Mouse (Mus musculus): ENCODE results near the gene Sorbs2. TPM values are rescaled to one million over a fixed set of nuclear protein-coding genes. Genes with fewer than 3 reads are reported as not detected.

Gene Sorbs2
- total RNA-seq, 1 experiment = 2.1 TPM

GRCm38 (mm10) chr8:45677854-45678241, 170.3 kb downstream of the Sorbs2 start:
- no peak overlapping the region for H3K4me3 ChIP-seq (ENCODE audit: insufficient read depth in 1 of 2, low read depth in 1 of 2, low read length in 2 of 2, poor library complexity in 1 of 2, severe bottlenecking in 1 of 2)
- TF ChIP-seq CHD2 (IDR thresholded peaks at IDR 0.05; ENCODE audit: low read depth, low read length) (no peak), ZC3H11A (IDR thresholded peaks at IDR 0.05; ENCODE audit: borderline replicate concordance, low read depth, low read length) (no peak), MAFK (IDR thresholded peaks at IDR 0.05; ENCODE audit: insufficient read depth, low read depth, low read length) (no peak), ZNF384 (IDR thresholded peaks at IDR 0.05; ENCODE audit: low read depth, low read length) (no peak), HCFC1 (IDR thresholded peaks at IDR 0.05; ENCODE audit: borderline replicate concordance, insufficient read depth, low read length) (no peak)
- in situ Hi-C loops (cut with MboI; ENCODE audit: low sequenced_read_pairs in 2 of 2, unreplicated experiment in 2 of 2) = no loop called here
- no peak overlapping the region for H3K27ac ChIP-seq (ENCODE audit: insufficient read depth, low read depth, low read length, poor library complexity, severe bottlenecking)
- H3K9me3 ChIP-seq (ENCODE audit: control insufficient read depth, insufficient read depth, low read depth, low read length) = no peaks in the 10 kb centered on the region
- H3K9ac ChIP-seq (ENCODE audit: insufficient read depth, low read depth, low read length, poor library complexity, severe bottlenecking) = no peak overlapping the region
- no peaks in the 10 kb centered on the region for H3K36me3 ChIP-seq (ENCODE audit: control insufficient read depth, insufficient read depth, low read length, poor library complexity, severe bottlenecking)
- no peak for DNase-seq (ENCODE audit: low read depth, low spot score)
- no peaks in the 10 kb centered on the region for H3K4me1 ChIP-seq (ENCODE audit: control insufficient read depth in 2 of 2, insufficient read depth in 2 of 2, low read length in 2 of 2, poor library complexity in 1 of 2)

DNA sequence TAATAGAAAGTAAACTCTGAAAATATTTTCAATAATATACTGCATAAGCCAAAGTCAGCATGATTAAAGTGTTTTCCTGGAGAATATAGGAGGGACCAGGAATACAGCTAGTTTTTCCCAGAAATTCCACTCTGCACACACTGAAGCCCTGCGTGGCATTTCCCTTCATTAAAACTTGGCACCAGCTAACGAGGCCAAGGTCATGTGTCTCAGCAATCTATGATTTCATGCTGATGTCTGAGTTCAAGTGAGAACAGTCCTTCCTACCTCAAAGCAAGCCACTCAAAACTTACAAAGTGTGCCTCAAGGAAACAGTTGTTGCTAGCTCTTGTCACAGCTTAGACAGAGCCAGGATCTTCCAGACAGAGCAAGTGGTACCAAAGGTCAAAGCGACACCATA, 173.6 kb downstream of the Sorbs2 start:
- Histone ChIP-seq H3K4me3 (ENCODE audit: insufficient read depth in 1 of 2, low read depth in 1 of 2, low read length in 2 of 2, poor library complexity in 1 of 2, severe bottlenecking in 1 of 2) (no peak overlapping the region), H3K4me1 (ENCODE audit: control insufficient read depth in 2 of 2, insufficient read depth in 2 of 2, low read length in 2 of 2, poor library complexity in 1 of 2) (no peaks in the 10 kb centered on the region), H3K27ac (ENCODE audit: insufficient read depth, low read depth, low read length, poor library complexity, severe bottlenecking) (no peak overlapping the region), H3K9ac (ENCODE audit: insufficient read depth, low read depth, low read length, poor library complexity, severe bottlenecking) (no peak overlapping the region), H3K9me3 (ENCODE audit: control insufficient read depth, insufficient read depth, low read depth, low read length) (no peaks in the 10 kb centered on the region), H3K36me3 (ENCODE audit: control insufficient read depth, insufficient read depth, low read length, poor library complexity, severe bottlenecking) (no peaks in the 10 kb centered on the region)
- no peak for DNase-seq (ENCODE audit: low read depth, low spot score)
- TF ChIP-seq MAFK (IDR thresholded peaks at IDR 0.05; ENCODE audit: insufficient read depth, low read depth, low read length) = no peak
- TF ChIP-seq ZNF384 (IDR thresholded peaks at IDR 0.05; ENCODE audit: low read depth, low read length) = no peak
- TF ChIP-seq ZC3H11A (IDR thresholded peaks at IDR 0.05; ENCODE audit: borderline replicate concordance, low read depth, low read length) = no peak
- no peak for TF ChIP-seq CHD2 (IDR thresholded peaks at IDR 0.05; ENCODE audit: low read depth, low read length)
- no peak for TF ChIP-seq HCFC1 (IDR thresholded peaks at IDR 0.05; ENCODE audit: borderline replicate concordance, insufficient read depth, low read length)
- in situ Hi-C loops (cut with MboI; ENCODE audit: low sequenced_read_pairs in 2 of 2, unreplicated experiment in 2 of 2) = no loop called here

DNA sequence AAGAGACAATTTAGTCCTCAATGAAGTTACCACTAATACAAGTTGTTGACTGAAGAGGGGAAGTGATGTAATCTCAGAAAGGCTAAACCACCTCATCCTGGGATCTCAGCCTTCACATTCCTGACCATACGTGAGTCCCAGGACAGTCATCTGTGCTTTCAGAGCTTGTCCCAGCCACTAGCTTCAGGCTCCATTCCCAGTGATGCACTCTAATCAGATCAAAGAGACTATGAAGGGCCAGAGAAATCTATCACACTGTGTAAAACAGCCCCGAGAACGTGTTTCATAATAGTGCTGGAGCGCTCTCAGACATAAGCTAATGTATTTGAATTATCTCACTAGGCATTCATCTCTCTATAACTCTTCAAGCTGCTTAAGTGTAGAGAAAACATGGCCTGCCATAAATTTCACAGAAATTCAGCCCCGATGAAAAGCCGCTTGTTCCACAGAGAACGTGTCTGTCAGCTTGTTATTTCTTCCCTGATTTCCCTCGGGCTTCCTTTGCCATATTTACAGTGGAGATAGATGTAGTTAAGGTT, 175.3 kb downstream of the Sorbs2 start:
- Histone ChIP-seq H3K9ac (ENCODE audit: insufficient read depth, low read depth, low read length, poor library complexity, severe bottlenecking) (no peak overlapping the region), H3K9me3 (ENCODE audit: control insufficient read depth, insufficient read depth, low read depth, low read length) (no peaks in the 10 kb centered on the region), H3K4me3 (ENCODE audit: insufficient read depth in 1 of 2, low read depth in 1 of 2, low read length in 2 of 2, poor library complexity in 1 of 2, severe bottlenecking in 1 of 2) (no peak overlapping the region), H3K36me3 (ENCODE audit: control insufficient read depth, insufficient read depth, low read length, poor library complexity, severe bottlenecking) (no peaks in the 10 kb centered on the region), H3K27ac (ENCODE audit: insufficient read depth, low read depth, low read length, poor library complexity, severe bottlenecking) (no peak overlapping the region), H3K4me1 (ENCODE audit: control insufficient read depth in 2 of 2, insufficient read depth in 2 of 2, low read length in 2 of 2, poor library complexity in 1 of 2) (no peaks in the 10 kb centered on the region)
- in situ Hi-C loops (cut with MboI; ENCODE audit: low sequenced_read_pairs in 2 of 2, unreplicated experiment in 2 of 2) = no loop called here
- no peak for DNase-seq (ENCODE audit: low read depth, low spot score)
- no peak for TF ChIP-seq CHD2 (IDR thresholded peaks at IDR 0.05; ENCODE audit: low read depth, low read length)
- no peak for TF ChIP-seq HCFC1 (IDR thresholded peaks at IDR 0.05; ENCODE audit: borderline replicate concordance, insufficient read depth, low read length)
- TF ChIP-seq ZC3H11A (IDR thresholded peaks at IDR 0.05; ENCODE audit: borderline replicate concordance, low read depth, low read length) = no peak
- no peak for TF ChIP-seq ZNF384 (IDR thresholded peaks at IDR 0.05; ENCODE audit: low read depth, low read length)
- TF ChIP-seq MAFK (IDR thresholded peaks at IDR 0.05; ENCODE audit: insufficient read depth, low read depth, low read length) = no peak

- no peaks in the 10 kb centered on the region for H3K36me3 ChIP-seq (ENCODE audit: control insufficient read depth, insufficient read depth, low read length, poor library complexity, severe bottlenecking)
- in situ Hi-C loops (cut with MboI; ENCODE audit: low sequenced_read_pairs in 2 of 2, unreplicated experiment in 2 of 2) = no loop called here
- TF ChIP-seq ZC3H11A (IDR thresholded peaks at IDR 0.05; ENCODE audit: borderline replicate concordance, low read depth, low read length) = no peak
- TF ChIP-seq HCFC1 (IDR thresholded peaks at IDR 0.05; ENCODE audit: borderline replicate concordance, insufficient read depth, low read length) = no peak
- TF ChIP-seq ZNF384 (IDR thresholded peaks at IDR 0.05; ENCODE audit: low read depth, low read length) = no peak
- no peak for TF ChIP-seq CHD2 (IDR thresholded peaks at IDR 0.05; ENCODE audit: low read depth, low read length)
- no peak for TF ChIP-seq MAFK (IDR thresholded peaks at IDR 0.05; ENCODE audit: insufficient read depth, low read depth, low read length)
Measured at GRCm38 (mm10) chr8:45687942-45688695, 180.5 kb downstream of the Sorbs2 start.

More at GRCm38 (mm10) chr8:45687942-45688695, 180.5 kb downstream of the Sorbs2 start:
- Histone ChIP-seq H3K9ac (ENCODE audit: insufficient read depth, low read depth, low read length, poor library complexity, severe bottlenecking) (no peak overlapping the region), H3K27ac (ENCODE audit: insufficient read depth, low read depth, low read length, poor library complexity, severe bottlenecking) (no peak overlapping the region), H3K4me1 (ENCODE audit: control insufficient read depth in 2 of 2, insufficient read depth in 2 of 2, low read length in 2 of 2, poor library complexity in 1 of 2) (no peaks in the 10 kb centered on the region), H3K4me3 (ENCODE audit: insufficient read depth in 1 of 2, low read depth in 1 of 2, low read length in 2 of 2, poor library complexity in 1 of 2, severe bottlenecking in 1 of 2) (no peak overlapping the region), H3K9me3 (ENCODE audit: control insufficient read depth, insufficient read depth, low read depth, low read length) (no peaks in the 10 kb centered on the region)
- no peak for DNase-seq (ENCODE audit: low read depth, low spot score)

All from ES-E14 (cell line).